Mouse (Mus musculus) megakaryocyte-erythroid progenitor cell, adult 5-6 weeks (primary cell): Measurements from ENCODE around the gene Paqr7. TPM values are rescaled to one million over a fixed set of nuclear protein-coding genes. Genes with fewer than 3 reads are reported as not detected.
A peak's percentile ranks its signal among the peaks of the same experiment; 100 is the strongest.

ENCODE experiments used
- ATAC-seq: replicated peaks from 2 replicates; pipeline ENCODE4 v1.8.0; 2016; ENCODE audit warnings: mild to moderate bottlenecking, inconsistent platforms; ENCODE audit not compliant: severe bottlenecking, poor library complexity, low FRiP score, low TSS enrichment
- total RNA-seq, 2 experiments: library from RNA; stranded (forward) in 1 of 2; stranded (reverse) in 1 of 2; fragments of 200-1000, 215-1000 nt in 1 of 2; fragments of >200 nt in 1 of 2; fragmentation: Nextera tagmentation in 1 of 2; gene quantifications; 2 replicates each; pipeline ENCODE4 v1.2.3; 2014 to 2017

The Paqr7 gene
- total RNA-seq, 2 experiments from 2014 or later: 0.47 to 0.66 TPM

- no peak for ATAC-seq
These were observed 29.7 kb downstream of the Paqr7 start for GRCm38 (mm10) chr4:134526220-134526619.

GRCm38 (mm10) chr4:134532928-134533327 lies 36.4 kb downstream of the Paqr7 start:
- no peak for ATAC-seq

GRCm38 (mm10) chr4:134533421-134533820 lies 36.9 kb downstream of the Paqr7 start:
- ATAC-seq: no peak

- peak; percentile 63 for ATAC-seq
These were observed 37.8 kb downstream of the Paqr7 start for GRCm38 (mm10) chr4:134534124-134534886.

GRCm38 (mm10) chr4:134534932-134535786 lies 38.7 kb downstream of the Paqr7 start, which contains the start of gene Mtfr1l:
Mtfr1l (minus strand) TSS chr4:134535387.
- peak; percentile 88 for ATAC-seq

GRCm38 (mm10) chr4:134535787-134536151 lies 39.3 kb downstream of the Paqr7 start:
- ATAC-seq: no peak

- no peak for ATAC-seq
These were observed 42.6 kb downstream of the Paqr7 start for GRCm38 (mm10) chr4:134538997-134539580.

- no peak for ATAC-seq
These were observed 46.2 kb downstream of the Paqr7 start for GRCm38 (mm10) chr4:134542726-134543125.

GRCm38 (mm10) chr4:134543261-134543660 lies 46.8 kb downstream of the Paqr7 start:
- peak; percentile 72 for ATAC-seq

GRCm38 (mm10) chr4:134546814-134547705 lies 50.6 kb downstream of the Paqr7 start:
- no peak for ATAC-seq

- ATAC-seq: peak; percentile 43; the same call in 1 of the 2 replicates
These were observed 51.9 kb downstream of the Paqr7 start for GRCm38 (mm10) chr4:134548169-134548938.

GRCm38 (mm10) chr4:134549899-134550298 lies 53.4 kb downstream of the Paqr7 start:
- no peak for ATAC-seq

- no peak for ATAC-seq
These were observed 55.2 kb downstream of the Paqr7 start, which contains the start of gene Selenon for GRCm38 (mm10) chr4:134551494-134552316. Selenon (minus strand) TSS chr4:134552166.

- ATAC-seq: no peak
These were observed 57.1 kb downstream of the Paqr7 start for GRCm38 (mm10) chr4:134553631-134554030.

- ATAC-seq: no peak
These were observed 59.6 kb downstream of the Paqr7 start for GRCm38 (mm10) chr4:134555956-134556580.

- ATAC-seq: 0 out of 2 replicates have a peak, but pooled peaks have one; percentile 35
These were observed 61.2 kb downstream of the Paqr7 start for GRCm38 (mm10) chr4:134557626-134558249.
